Mouse (Mus musculus) central nervous system, embryonic 14 days (tissue): ENCODE results near the gene Olfr1049. TPM values are rescaled to one million over a fixed set of nuclear protein-coding genes. Genes with fewer than 3 reads are reported as not detected.

Experiments
- polyA plus RNA-seq: library from polyadenylated mRNA; depleted of rRNA; stranded (reverse); fragments of >200 nt; gene quantifications from 2 replicates; pipeline ENCODE4 v1.2.3, GENCODE M21; 2012; rRNA removed

The Olfr1049 gene
- not detected in 2 replicates for polyA plus RNA-seq

GRCm38 (mm10) chr2:86258228-86258627 lies at the start of gene Olfr1049:
Olfr1049 (minus strand) TSS chr2:86258328.

GRCm38 (mm10) chr2:86292155-86292554 lies 34.0 kb upstream of the Olfr1049 start, which contains the start of gene Olfr1052:
Olfr1052 (plus strand) TSS chr2:86292455.

DNA sequence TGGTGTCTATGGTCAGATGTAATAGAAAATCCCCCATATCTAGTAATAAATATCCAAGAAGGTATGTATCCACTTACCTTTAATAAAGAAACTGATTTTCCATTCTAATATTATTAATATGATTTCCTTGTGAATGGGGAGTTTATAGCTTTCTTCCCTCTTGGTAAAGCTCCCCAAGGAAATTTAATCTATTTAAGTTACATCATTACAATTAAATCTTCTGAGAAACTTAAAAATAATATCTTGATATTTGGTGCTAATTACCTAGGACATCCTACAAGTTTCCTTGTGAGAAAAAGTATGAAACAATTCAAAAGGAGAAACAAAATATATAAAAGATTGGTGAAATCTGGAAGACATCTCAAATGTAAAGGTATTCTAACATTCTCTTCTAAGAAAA lies 20.9 kb upstream of the Olfr1049 start, which contains the start of gene Olfr1051:
Gene Olfr1051, minus strand, starts transcription at position 101 of the 400 bp plus-strand sequence.

DNA sequence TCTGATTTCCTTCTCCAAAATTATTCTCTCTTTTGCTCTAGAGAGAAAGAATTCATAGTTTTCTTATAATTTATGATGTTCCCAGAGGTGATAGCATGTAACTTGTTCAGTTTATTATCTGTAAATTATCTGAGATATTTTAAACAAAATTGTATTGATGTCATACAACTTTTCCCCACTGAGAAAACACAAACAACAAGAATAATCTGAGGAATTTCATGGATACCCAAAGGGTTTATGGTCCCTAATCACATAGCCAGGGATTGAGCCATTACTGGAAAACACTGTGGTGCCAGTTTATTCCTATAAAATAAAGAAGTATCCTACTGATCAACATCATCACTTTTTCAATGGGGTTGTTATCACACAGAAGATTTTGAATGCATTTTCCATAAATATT lies 17.9 kb downstream of the Olfr1049 start, which contains the start of gene Olfr1048:
Gene Olfr1048, minus strand, starts transcription at position 101 of the 400 bp plus-strand sequence.

DNA sequence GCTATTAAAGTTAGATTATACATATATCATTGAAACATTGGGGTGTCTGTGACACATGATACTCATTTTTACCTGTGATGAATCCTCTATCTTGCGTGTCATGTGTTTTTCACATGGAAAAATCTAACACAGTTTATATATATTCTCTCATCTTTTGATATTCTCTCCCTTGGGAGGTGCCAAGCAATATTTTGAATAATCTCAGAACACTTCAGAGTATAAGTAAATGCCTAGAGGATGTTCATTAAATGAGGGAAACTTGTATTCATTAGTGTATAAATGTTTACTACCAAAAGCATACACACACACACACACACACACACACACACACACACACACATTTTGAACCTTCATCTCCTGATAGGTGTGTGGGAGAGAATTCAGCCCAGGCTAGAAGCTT lies 26.8 kb downstream of the Olfr1049 start, which contains the start of gene Olfr1047:
Gene Olfr1047, minus strand, starts transcription at position 101 of the 400 bp plus-strand sequence.

GRCm38 (mm10) chr2:86219214-86219613 lies 38.9 kb downstream of the Olfr1049 start, which contains the start of gene Olfr1046:
Olfr1046 (minus strand) TSS chr2:86219314.

Other genes starting within 250 kb of the Olfr1049 start
- gene Olfr1033, start 237.7 kb downstream of the Olfr1049 start, polyA plus RNA-seq, result 0.02 and 0.25 TPM in 2 replicates
- gene Olfr1034, start 212.5 kb downstream of the Olfr1049 start, polyA plus RNA-seq, result 0.04 TPM in 1 of 2 replicates, not detected in the other
- gene Olfr1036, start 184.3 kb downstream of the Olfr1049 start, polyA plus RNA-seq, result not detected in 2 replicates
- gene Olfr1037, start 170.9 kb downstream of the Olfr1049 start, polyA plus RNA-seq, result not detected in 2 replicates
- not detected in 2 replicates for gene Olfr1039, start 122.4 kb downstream of the Olfr1049 start, polyA plus RNA-seq
- not detected in 2 replicates for gene Olfr1040, start 111.6 kb downstream of the Olfr1049 start, polyA plus RNA-seq
- not detected in 2 replicates for gene Olfr1042, start 96.5 kb downstream of the Olfr1049 start, polyA plus RNA-seq
- not detected in 2 replicates for gene Olfr1043, start 90.8 kb downstream of the Olfr1049 start, polyA plus RNA-seq
- not detected in 2 replicates for gene Olfr1044, start 80.5 kb downstream of the Olfr1049 start, polyA plus RNA-seq
- not detected in 2 replicates for gene Olfr52, start 72.6 kb downstream of the Olfr1049 start, polyA plus RNA-seq
- gene Olfr1045, start 55.3 kb downstream of the Olfr1049 start, polyA plus RNA-seq, result not detected in 2 replicates
- not detected in 2 replicates for gene Olfr1046, start 39.0 kb downstream of the Olfr1049 start, polyA plus RNA-seq
- gene Olfr1047, start 26.9 kb downstream of the Olfr1049 start, polyA plus RNA-seq, result not detected in 2 replicates
- not detected in 2 replicates for gene Olfr1048, start 18.0 kb downstream of the Olfr1049 start, polyA plus RNA-seq
- gene Olfr1051, start 20.8 kb upstream of the Olfr1049 start, polyA plus RNA-seq, result not detected in 2 replicates
- not detected in 2 replicates for gene Olfr1052, start 34.1 kb upstream of the Olfr1049 start, polyA plus RNA-seq
- gene Olfr1053, start 57.0 kb upstream of the Olfr1049 start, polyA plus RNA-seq, result not detected in 2 replicates
- not detected in 2 replicates for gene Olfr1054, start 77.1 kb upstream of the Olfr1049 start, polyA plus RNA-seq
- gene Olfr1055, start 92.0 kb upstream of the Olfr1049 start, polyA plus RNA-seq, result not detected in 2 replicates
- not detected in 2 replicates for gene Olfr1056, start 104.1 kb upstream of the Olfr1049 start, polyA plus RNA-seq
- gene Olfr1057, start 120.1 kb upstream of the Olfr1049 start, polyA plus RNA-seq, result not detected in 2 replicates
- gene Olfr1058, start 130.2 kb upstream of the Olfr1049 start, polyA plus RNA-seq, result not detected in 2 replicates
- gene Olfr1061, start 155.7 kb upstream of the Olfr1049 start, polyA plus RNA-seq, result not detected in 2 replicates
- gene Olfr1062, start 168.4 kb upstream of the Olfr1049 start, polyA plus RNA-seq, result not detected in 2 replicates
- gene Olfr1065, start 192.3 kb upstream of the Olfr1049 start, polyA plus RNA-seq, result not detected in 2 replicates
- gene Olfr1066, start 197.9 kb upstream of the Olfr1049 start, polyA plus RNA-seq, result not detected in 2 replicates
- gene Olfr228, start 229.1 kb upstream of the Olfr1049 start, polyA plus RNA-seq, result not detected in 2 replicates